Mouse (Mus musculus) fat pad, adult 2 months (tissue): ENCODE measurements around the gene Foxp3.

ENCODE experiments used
- DNase-seq: peaks from one replicate; pipeline ENCODE4 v3.0.0-alpha.2; 2011; ENCODE audit warnings: low read depth, low spot score; ENCODE audit errors: extremely low read depth

Gene Foxp3

DNA sequence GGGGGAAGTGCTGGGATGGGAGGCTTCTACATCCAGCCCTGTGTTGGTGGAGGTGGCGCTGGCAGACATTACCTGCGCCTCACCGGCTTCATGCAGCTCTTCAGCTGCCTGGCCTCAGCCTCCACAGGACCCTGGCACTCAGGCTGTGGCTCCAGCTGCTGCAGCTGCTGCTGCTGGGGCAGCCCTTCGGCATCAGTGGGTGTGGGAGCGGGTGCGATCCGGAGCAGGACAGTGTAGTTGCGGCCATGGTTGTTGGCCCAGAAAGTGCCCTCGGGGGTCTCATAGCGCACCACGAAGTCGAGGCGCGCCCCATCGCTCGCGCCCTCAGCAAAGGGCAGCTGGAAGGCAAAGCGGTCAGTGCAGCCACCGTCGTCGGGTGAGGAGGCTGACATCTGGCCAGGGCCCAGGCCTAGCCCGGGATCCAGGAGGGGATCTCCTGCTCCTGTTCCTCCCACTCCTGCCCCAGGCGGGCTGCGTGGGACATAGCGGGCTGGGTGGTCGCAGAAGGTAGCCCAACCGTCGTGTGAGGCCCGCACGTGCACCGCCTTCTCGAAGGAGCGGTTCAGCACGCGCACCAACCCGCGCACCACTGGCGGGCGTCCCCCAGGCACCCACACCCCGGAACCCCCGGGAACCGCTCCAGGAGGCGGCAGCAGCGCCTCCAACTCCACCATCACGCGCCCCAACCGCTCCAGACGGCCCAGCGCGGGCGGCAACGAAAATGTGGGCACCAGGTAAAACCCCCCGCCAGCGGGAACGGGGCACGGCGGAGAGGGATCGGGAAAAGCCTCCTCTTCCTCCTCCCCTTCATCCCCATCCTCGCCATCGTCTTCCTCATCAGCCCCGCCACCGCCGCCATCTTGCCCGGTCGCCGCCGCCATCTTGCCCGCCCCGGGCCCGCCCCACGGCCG, at the start of gene Foxp3:
Gene Foxp3, plus strand, starts transcription at position 469 of the 911 bp plus-strand sequence.
- DNase-seq: no peak

DNA sequence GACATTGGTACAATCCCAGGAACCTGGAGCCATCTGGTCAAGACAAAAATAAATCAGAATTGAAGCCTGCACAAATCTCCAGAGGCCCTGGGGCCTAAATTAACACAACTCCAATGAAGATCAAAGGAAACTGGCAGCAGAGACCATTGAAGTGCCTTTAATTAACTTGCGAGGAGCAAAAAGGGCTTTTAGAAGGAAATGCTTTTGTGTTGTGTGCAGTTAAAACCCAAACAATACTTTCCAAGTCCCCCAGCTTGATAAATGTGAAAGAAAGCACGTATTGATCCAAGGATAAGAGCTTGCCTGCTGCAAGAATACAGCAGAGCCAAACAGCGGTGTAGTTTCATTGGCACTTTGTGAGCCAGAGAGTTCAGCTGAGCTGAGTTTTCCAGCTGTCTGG, 48.5 kb upstream of the Foxp3 start:
- no peak for DNase-seq

DNA sequence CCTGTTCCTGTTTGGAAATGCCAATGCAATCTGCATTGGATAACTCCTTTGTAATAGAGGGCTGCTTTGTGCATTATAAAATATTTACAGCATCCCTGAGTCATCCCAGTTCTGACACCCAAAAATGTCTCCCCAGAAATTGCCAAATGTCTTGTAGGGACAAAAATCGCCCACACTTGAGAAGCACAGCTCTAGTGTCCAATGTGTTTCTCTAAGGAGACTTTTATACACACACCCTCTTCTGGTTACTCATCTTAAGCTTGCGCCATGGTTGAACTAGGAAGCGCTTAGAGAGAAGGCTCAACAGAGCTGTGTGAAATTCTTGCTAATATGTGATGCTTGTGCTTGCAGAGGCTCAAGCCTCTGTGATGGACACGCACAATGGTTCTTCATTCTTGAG, 20.0 kb upstream of the Foxp3 start:
- no peak for DNase-seq

DNA sequence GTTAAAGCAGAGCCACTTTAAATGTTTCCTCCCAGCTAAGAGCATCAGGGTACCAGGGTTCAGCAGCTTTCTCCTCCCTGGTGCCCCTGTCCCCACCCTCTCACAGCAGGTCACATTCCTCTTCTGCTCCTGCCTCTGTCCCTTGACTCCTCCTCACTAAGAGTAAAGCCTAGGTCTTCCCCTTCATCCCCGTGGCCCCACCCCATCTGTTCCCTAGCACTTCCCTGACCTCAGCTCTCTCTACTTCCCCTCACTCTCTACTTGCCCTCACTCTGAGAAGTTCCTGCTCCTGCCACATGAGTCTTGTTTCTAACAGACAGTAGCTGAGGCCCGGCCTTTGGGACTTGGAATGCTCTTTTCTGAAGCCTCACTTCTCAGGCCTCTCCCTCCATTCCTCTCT, 10.4 kb upstream of the Foxp3 start:
- no peak for DNase-seq

DNA sequence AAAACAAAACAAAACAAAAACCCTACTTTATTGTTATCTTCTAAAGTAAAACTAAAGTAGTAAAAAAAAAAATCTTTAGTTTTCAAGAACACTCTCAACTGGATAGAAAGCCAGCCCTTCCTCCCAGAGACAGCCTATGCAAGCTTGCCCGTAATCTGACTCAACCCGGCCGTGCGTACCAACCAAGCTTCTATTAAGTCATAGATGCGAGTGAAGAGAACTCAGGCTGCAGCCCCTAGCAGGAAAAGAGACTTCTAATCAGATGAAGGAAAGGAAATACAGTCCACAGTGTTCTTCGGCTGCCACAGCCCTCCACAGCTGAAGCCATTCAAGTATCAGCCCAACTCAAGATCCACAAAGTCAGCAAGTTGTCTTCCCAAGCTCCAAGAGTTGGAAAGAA, 7.1 kb upstream of the Foxp3 start:
- no peak for DNase-seq

DNA sequence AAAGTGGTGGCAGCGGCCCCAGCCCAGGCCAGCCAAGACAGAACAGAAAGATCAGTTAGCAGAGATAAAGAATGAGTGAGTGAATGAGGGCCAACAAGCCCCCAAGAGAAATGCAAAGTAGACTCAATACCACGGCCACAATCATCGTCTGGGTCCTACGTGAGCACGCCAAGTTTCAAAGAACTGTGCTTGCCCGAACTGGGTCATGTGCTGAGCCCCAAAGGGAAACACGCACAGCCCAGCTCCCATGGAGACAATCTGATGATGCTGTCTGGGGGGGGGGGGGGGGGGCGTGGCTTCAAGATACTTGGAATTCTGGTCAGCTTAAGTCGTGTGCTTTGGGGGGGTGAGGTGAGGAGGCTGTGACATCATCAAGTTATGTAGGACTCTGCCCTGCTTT, 6.0 kb upstream of the Foxp3 start:
- DNase-seq: no peak

DNA sequence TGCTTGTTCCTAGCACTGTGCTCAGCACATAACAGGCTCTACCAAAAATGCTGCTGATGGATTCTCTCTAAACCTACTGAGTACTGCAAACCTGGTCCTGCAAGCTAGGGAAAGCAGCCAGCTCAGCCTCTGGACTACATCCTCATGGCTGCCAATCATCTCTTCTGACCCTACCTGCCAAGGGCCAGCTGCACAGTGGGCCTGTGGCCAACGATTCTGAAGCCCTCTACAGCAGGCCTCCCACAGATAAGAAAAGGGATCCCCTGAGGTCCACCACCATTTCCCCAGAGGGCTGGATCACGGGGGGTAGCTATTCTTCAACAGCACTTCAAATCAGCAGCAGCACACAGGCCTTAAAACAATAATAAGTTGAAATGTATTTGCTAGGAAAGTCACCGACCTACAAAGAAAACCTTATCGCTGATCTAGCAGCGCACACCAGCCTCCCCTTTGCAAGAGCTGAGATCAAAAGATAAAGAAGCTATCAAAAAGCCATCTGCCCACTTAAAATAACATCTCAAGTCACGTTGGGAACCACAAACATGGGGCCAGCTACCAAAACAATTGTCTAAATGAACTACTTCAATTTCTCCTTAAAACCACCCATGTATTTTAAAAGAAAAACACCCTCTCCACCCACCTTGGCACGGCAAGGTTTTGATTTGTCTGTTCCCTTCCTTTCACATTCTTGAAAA, 2.8 kb upstream of the Foxp3 start:
- DNase-seq: no peak

DNA sequence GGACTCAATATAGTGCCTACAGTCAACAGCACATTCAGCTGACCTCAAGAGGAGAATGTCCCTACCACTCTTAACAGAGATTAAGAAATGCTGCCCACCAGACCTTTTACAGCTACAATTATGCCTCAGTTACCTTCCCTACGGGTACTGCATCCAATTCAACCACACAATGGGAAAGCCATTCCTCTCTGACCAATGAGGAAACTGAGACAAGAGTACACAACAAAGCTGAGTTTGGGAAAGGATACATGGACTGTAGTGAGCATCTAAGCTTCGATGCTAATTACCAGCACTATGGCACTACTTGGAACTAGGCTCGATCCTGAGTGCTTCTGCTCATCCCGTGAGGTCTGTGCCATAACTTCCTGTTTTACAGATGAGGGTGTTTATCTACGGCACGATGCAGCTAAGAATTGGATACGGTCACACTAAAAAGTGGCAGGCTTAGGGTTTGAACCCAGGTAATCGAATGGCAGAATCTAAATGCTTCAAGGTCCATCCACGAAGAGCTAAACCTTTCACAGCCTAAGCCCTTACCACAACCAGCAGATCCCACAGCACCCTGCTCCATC, 1.8 kb upstream of the Foxp3 start:
- DNase-seq: no peak

DNA sequence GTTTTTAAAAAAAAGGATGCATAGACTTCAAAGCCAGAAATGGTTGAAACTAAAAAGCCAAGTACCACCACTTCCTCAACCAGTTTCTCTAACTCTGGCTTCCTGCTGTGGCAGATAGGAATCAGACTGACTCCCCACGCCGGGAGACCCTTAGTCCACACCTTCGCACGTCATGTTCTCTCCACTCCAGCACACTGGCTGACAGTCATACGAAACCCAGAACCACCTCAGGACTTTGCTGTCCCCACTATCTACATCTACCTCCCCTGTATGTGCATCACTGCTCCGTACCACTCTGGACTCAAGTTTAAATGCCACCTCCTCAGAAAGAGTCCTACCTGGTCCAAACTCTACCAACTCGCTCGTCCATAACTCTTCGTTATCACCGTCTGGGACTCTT, 978 bp upstream of the Foxp3 start:
- DNase-seq: no peak

DNA sequence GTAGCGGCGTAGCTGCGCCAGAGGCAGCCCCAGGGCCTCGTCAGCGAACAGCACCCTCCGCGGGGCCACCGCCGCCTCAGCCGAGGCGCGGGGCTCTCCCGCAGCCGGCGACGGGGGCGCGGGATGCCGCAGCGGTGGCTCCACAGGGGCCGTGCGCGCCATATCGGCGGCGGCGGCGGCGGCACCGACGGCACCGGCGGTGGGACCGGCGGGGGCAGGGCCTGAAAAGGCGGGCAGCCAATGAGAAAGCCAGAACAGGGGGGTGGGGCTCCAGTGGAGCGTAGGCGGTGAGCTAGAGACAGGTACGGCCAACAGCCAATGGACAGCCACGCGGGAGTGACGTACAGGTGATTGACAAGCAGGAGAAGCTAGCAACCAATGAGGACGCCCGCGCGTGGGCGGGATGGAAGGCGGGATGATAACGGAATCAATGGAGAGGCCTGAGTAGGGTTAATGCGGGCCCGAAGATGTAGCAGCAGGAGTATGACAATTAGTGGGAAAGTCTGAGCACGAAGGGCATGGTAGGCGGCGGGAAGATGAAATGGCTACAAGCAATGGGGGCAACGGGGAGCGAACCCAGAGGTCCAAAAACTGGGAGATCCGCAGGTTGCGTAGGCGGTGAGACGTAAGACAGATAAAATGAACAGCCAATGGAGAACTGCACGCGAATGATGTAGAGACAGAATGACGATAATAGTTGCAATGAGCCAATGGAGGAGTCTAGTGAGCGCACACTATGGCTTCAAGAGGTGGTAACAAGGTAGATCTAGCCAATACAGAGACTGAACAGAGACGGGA, 842 bp downstream of the Foxp3 start, which contains the start of gene Ppp1r3f:
Gene Ppp1r3f, minus strand, starts transcription at position 197 of the 798 bp plus-strand sequence.
- DNase-seq: peak; percentile 26

DNA sequence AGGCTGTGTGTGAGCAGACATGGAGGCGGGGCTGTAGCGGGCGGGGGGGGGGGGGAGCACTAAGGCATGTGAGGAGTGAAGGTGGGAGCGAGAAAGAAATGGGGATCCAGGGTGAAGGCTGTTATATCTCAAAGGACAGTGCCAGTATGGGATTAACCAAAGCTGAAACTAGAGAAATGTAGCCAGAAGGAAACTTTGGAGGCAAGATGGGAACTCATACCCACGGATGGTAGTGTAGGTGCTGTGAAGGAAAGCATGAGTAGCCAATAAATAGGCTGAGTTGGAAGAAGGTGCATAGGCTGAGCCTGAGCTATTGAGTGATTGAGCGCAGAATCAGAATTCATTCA, 1.4 kb downstream of the Foxp3 start:
- no peak for DNase-seq

DNA sequence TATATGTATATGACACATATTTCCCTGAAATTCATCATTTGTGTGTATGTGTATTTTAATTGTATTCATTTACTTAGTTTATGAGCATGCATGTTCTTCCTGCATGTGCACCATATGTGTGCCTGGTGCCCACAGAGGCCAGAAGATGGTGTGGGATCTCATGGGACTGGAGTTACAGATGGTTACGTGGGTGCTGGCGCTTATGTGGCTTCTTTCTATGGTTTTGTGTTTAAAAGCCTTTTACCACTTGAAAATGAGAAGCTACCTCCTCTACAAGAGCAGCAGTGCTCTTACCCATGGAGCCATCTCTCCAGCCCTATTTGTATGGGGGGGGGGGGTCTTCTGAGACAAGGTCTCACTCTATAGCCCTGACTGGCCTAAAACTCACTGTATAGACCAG, 7.7 kb downstream of the Foxp3 start:
- DNase-seq: no peak

DNA sequence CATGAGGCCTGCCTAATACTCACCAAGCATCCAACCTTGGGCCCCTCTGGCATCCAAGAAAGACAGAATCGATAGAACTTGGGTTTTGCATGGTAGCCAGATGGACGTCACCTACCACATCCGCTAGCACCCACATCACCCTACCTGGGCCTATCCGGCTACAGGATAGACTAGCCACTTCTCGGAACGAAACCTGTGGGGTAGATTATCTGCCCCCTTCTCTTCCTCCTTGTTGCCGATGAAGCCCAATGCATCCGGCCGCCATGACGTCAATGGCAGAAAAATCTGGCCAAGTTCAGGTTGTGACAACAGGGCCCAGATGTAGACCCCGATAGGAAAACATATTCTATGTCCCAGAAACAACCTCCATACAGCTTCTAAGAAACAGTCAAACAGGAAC, 10.4 kb downstream of the Foxp3 start:
- no peak for DNase-seq

DNA sequence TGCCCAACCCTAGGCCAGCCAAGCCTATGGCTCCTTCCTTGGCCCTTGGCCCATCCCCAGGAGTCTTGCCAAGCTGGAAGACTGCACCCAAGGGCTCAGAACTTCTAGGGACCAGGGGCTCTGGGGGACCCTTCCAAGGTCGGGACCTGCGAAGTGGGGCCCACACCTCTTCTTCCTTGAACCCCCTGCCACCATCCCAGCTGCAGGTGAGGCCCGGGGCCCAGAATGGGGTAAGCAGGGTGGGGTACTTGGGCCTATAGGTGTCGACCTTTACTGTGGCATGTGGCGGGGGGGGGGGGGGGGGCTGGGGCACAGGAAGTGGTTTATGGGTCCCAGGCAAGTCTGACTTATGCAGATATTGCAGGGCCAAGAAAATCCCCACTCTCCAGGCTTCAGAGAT, 12.9 kb downstream of the Foxp3 start:
- DNase-seq: no peak

DNA sequence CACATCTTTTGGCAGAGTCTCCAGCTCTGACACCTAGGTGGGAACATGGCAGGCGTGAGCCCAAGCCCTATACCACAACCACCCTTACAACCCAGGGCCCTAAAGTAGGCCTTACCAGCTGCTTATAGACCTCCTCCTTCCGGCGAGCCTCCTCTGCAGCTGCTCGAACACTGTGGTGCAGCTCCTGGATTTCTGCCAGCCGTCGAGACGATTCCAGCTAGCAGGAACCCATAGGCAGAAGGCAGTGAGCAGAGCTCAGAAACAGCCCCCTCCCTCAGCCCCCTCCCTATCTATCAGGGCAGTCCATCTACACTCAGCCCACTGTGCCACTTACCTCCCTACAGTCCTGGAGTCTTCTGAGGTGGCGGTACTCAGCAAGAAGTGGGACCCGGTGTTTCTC, 21.9 kb downstream of the Foxp3 start:
- no peak for DNase-seq

DNA sequence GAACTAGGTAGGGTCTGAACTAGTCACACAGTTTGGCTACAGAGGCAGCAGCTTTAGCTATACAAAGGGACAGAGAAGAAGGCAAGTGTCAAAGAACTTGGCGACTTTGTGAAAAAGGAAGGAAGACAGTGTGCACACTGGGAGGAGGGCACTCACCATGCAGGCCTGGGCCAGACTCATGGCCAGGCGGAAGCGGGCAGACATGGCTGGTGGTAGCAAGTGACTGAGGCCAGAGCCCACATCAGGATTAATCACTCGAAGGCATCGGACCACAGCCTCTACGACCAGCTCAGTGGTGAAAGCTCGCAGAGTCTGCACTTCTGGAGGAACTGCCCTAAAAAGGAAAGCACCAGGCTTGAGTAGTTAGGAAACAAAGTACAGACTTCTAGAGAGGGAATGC, 30.6 kb downstream of the Foxp3 start:
- DNase-seq: no peak

DNA sequence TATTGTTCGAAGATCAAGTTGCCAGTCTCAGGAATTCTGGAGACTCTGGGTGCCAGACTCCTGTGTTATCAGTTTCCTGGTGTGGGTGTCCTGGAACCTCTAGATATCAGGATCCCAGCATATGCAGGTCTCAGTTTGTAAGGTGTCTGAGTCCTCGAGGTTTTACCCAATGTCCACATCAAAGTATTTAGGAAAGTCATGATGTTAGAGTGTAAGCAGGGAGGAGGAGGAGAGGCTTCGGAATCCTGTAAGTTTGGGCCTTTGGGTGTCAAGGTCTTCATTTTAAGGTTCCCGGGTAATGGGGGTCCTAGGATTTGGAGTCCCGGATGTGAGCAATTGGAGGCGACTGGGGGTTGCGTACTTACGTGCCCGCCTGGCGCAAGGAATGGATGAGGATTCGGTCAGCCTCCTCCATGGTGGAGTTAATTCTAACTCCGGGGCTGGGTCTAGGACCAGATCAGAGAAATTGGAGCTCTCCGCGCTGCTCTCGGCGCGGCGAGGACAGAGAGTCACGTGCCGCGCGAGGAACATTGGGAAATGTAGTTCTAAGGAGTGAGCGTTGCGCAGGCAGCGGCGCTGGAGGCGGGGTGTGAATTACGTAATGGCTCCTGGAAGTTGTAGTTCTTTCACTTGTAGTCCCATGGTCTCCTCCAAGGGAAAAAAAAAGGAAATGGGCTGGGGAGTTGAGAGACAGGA, 31.6 kb downstream of the Foxp3 start, which contains the start of gene Ccdc22:
Gene Ccdc22, minus strand, starts transcription at position 639 of the 696 bp plus-strand sequence.
- DNase-seq: no peak

DNA sequence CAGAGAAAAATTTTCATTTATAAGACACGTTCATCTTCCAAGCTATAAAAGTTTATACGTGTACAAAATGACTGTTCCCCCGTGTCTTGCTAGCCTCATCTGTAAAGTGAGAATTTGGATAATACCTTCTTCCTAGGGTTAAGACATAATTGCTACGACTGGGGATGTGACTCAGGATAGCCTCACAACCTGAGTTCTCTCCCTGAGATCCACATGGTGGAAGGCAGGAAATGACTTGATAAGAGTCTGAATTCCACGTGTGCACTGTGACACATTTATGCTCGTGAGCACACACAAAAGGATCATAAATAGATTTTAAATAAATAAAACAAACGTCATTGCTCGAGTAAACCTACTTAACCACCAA, 32.1 kb downstream of the Foxp3 start:
- no peak for DNase-seq

DNA sequence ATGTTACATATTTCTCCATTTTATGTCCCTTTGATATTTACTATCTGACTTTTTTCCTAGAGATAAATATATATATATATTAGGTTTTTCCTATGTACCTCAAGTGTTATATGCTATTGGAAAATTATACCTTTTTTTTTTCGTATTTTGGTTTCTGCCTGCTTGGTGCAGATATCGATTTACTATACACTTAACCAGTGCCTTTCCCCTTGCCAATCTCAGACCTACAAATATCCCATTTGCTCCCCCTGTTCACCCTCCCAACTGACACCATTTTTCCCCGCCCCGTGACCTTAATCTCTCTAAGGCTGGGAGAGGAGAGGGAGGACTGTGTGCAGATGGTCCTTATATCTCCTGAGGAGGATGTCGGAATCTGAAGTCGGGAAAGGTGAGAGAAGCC, 33.3 kb downstream of the Foxp3 start, which contains the start of gene Cacna1f:
Gene Cacna1f, plus strand, starts transcription at position 301 of the 400 bp plus-strand sequence.
- DNase-seq: no peak

DNA sequence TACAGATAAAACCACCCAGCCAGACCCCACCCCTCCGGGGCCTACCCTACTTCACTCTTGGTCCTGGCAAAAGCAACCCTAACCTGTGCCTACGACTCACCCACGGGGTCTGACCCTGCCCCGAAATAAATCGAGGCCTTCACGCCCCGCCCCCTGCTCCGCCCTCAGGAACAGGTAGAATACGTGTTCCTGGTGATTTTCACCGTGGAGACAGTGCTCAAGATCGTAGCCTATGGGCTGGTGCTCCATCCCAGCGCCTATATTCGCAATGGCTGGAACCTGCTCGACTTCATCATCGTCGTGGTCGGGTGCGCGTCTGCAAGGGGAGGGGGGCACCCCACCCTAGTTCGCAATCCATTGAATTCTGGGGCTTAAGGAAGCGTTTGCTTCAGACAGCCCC, 36.6 kb downstream of the Foxp3 start:
- DNase-seq: no peak
